Mouse (Mus musculus) cerebellum, adult 9-11 months (tissue): ENCODE results near the gene Pid1.
"Not testable (repeated sequence)": the region's sequence is repeated elsewhere in the genome, so short reads cannot be mapped to it uniquely, and the experiment has no call there.

Experiments
- DNase-seq: peaks from one replicate; pipeline ENCODE4 v3.0.0; 2022

The Pid1 gene

DNA sequence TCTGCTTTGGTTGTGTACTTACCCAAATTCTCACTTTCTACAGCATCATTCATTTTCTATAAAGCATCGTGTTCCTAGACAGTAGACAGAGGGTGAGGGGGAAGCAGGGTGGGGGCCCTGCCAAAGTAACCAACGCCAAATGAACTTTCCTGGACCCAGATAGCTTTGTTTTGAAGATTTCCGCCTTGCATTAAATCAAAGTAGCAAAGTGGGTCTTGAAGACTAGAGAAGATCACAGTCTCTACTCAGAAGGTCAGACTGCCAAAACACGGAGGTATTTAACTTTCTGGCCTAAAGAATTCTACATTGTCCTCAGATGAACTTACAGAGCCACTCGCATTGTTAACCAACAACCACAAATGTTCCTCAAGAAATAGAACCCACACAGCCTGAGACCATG, 109.6 kb downstream of the Pid1 start:
- DNase-seq: no peak

- DNase-seq: no peak
These were observed 110.1 kb downstream of the Pid1 start for GRCm38 (mm10) chr1:84253838-84254237.

DNA sequence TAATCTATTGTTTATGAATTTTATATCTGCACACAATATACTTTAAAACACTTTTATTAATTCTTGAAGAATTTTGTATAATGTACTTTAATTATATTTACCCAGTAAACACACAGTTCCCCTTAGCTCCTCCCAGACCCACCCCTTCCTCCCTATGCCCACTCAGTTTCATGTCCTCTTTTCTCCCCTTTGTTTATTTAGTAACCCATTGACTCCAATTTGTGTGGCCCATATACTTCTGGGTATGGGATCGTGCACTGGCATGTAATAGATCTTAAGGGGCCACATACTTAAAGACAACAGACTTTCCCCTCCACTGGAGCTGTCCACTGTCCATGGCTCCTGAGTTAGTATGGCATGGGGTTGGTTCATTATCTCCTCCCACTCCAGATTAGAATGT, 112.8 kb downstream of the Pid1 start:
- DNase-seq: no peak

- DNase-seq: no peak
These were observed 113.2 kb downstream of the Pid1 start for GRCm38 (mm10) chr1:84250770-84251169.

GRCm38 (mm10) chr1:84249772-84250338, 114.1 kb downstream of the Pid1 start:
- no peak for DNase-seq

GRCm38 (mm10) chr1:84247111-84247510, 116.9 kb downstream of the Pid1 start:
- DNase-seq: no peak

- DNase-seq: no peak
These were observed 122.7 kb downstream of the Pid1 start for GRCm38 (mm10) chr1:84241192-84241828.

DNA sequence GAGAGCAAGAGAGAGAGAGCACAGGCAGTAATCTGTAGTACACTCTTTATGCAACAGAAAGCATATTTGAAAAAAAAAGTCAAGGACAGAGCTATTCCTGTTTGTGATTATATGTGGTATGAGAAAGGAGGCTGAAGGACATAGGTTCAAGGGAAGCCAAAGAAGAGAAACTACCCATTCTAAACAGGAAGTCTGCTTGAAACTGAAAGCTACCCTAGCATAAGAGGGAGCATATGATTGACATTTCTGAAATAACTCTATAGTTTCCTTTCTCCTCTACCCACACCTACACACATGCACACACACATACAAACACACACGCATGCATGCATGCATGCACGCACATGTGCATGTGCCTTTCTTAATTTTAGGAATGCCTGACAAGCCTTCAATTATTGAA, 123.8 kb downstream of the Pid1 start:
- DNase-seq: no peak

DNA sequence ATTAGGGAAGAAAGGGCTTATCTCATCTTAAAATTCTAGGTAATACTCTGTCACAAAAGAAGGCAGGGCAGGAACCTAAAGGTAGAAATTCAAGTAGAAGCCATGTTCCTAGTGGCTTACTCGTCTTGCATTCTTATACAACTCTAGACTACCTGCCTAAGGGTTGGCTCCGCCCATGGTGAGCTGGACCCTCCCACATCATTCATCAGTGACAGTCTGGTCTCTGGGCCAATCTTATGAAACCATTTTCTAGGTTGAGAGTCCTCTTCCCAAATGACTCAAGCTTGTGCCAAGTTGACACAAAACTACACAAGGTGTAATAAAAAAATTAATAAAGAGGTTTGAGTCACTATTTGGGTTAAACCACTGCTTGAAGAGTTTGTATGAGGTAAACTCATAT, 133.5 kb downstream of the Pid1 start:
- no peak for DNase-seq

DNA sequence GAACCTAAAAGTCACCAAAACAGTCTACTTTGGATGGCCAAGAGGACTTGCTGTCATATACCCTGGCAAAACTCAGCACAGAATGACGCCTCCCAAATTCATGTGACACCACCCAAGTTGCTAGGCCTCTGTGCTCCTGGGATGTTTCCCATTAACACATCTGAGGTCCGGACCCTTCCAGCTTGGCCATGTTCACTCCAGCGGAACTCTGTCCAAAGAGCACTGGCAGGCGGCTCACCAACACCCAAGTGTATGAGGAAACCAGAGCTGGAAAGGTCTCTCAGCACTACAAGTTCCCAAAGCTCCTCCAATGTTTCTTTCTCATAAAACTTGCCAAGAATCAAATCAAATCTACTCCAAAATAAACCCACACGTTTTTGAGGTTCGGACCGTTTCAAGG, 138.4 kb downstream of the Pid1 start:
- DNase-seq: no peak

GRCm38 (mm10) chr1:84222051-84222450, 141.9 kb downstream of the Pid1 start:
- DNase-seq: peak; percentile 26

DNA sequence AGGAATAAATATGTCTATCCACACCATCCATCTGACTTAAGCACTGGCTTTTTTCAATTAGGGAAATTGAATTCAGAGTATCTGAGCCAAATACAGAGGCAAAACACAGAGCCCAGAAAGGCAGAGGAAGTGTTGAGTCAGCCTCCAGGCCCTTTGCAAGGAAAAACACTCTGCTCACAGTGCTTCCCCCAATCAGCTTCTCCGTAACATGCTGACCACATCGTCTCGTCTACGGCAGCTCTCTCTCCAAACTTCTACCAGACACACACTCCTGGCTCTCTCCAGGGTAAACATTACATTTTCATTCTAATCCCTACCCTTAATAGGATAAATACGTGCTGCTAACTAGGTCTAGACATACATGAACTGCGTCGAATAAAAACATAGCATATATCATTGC, 145.4 kb downstream of the Pid1 start:
- DNase-seq: no peak

DNA sequence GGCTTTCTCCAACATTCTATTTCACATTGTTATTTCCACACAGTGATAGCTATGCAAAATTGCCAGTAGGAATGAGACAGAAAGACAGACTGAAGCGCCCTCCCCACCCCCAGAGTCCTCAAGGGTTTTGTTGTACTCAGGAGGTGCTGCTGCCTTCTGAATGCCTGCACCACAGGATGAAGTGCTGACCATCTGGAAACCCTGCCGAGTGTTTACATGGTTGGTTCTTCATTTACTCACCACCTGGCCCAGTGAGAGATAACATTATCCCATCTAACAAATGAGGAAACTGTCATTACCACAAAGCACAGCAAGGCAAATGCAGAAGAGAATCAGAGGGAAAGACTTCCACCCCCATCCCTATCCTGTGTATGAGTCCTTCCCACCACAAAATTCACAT, 146.2 kb downstream of the Pid1 start:
- DNase-seq: peak; percentile 71

- no peak for DNase-seq
These were observed 152.5 kb downstream of the Pid1 start for GRCm38 (mm10) chr1:84211507-84211906.

- DNase-seq: not testable (repeated sequence)
These were observed 158.2 kb downstream of the Pid1 start for GRCm38 (mm10) chr1:84205746-84206145.

GRCm38 (mm10) chr1:84203494-84203893, 160.5 kb downstream of the Pid1 start:
- no peak for DNase-seq

- no peak for DNase-seq
These were observed 164.1 kb downstream of the Pid1 start for GRCm38 (mm10) chr1:84199890-84200289.

DNA sequence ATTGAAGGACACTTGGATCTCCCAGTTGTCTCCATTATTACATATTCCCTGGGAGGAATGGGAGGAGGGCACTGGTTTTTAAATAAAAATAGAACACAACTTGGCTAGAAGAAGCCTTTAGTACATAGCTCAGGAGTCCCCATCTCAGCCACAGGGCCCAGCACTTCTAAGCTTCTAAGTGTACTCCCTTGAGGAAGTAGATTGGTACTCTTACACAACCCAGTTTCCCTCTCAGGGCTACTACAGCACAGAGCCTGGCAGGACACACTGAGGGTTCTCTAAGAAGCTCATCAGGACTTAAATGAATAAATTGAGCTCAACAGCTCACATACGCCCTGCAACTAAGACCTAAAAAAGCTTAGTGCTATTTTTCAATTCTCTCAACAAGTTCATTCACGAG, 165.1 kb downstream of the Pid1 start:
- no peak for DNase-seq

GRCm38 (mm10) chr1:84192167-84192566, 171.8 kb downstream of the Pid1 start:
- DNase-seq: no peak

DNA sequence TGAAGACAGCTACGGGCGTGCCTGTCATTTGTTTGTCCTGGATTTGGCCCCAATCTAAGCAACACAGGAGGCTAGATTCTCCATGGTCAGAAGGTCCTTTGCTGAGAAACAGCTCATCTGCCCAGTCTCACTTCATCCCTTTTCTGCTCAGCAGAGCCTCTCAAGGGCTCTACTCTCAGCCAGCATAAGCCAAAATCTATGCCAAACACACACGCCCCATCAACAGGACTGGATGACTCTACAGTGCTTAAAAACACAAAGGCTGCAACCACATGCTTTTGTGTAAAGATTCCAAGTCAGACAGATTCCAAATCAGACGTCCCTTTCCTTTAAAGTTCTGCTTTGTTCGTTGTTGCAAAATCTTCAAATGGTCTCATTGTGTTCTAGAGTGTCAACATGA, 174.5 kb downstream of the Pid1 start:
- DNase-seq: no peak

GRCm38 (mm10) chr1:84186756-84187437, 177.1 kb downstream of the Pid1 start:
- DNase-seq: no peak

- DNase-seq: no peak
These were observed 186.3 kb downstream of the Pid1 start for GRCm38 (mm10) chr1:84177696-84178095.

DNA sequence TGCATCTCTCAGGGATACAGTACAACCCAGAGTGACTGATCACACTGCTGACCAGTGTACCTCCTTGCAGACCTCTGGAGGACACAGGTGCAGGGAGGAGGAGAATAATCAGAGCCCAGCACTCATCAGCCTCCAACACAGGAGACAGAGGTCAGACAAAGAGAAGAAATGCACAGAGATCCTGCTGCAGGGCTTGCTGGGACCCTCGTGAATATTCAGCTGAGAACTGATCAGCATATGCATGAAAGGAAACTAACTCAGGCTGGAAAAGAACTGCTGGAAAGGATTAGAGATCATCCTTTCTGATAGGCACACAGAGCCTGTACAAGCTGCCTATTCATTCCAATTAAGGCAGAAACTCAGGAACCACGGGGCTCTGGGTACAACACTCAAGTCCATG, 186.9 kb downstream of the Pid1 start:
- no peak for DNase-seq

- DNase-seq: no peak
These were observed 191.0 kb downstream of the Pid1 start for GRCm38 (mm10) chr1:84172941-84173340.

DNA sequence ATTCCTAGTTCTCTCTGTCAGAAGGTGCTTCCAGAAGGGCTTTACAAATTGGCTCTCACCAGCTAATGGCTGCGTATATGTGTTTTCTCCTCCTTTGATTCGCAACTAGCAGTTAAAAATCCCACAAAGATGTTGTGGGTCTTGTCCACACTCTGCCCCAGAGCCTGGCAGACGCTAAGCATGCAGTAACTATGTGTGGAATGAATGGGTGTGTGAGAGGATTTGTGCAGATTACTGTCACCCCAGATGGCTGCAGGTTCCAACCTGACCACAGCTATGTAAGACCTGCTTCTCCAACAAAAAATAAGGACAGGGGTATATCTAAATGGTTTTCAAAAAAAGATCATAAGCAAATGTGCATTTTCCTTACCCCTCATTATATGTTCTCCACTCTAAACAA, 206.2 kb downstream of the Pid1 start:
- DNase-seq: no peak
